Mouse (Mus musculus) cerebellum, adult 11 months (tissue): Measurements from ENCODE around the gene Gm49380.

Experiments used
- DNase-seq: peaks from one replicate; pipeline ENCODE4 v3.0.0; 2022

Gene Gm49380

DNA sequence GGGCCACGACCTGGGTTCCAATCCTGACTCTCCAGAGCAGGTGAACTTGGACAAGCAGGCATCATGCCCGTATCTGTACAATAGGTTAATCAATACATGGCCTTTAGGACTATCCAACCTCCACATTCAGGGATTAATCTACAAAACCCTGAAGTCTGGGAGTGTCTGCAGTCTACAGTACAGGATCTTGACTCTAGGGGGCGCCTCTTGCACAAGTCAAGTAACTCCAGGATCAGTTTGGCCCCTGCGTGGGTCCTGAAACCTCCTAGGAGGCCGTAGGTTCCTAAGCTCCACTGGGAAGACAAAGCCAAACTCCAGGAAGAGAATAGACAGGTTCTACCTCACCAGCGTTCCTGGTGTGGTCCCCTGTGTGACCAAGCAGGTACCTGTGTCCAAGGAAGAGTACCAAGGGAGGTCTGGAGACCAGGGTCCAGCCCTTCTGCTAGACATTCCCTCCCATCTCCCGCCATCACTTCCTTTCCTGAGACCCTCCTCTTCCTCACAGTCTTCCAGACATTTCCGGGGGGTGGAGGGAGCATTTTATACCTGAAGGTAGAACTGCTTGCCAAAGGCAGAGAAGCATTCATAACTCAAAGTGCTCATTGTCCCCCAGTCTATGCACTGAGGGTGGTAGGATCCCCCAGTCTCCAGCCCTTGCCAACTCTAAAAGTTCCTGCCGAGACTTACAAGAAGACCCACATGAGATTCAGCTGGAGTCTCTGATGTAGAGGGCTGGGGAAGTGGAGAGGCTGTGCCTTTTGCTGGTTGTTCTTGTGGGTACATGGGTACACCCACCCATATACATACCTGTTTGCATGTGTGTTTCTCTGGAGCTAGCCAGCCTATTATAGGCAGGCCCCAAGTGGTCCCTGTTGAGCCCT is 38.7 kb downstream of the Gm49380 start:
- peak; percentile 61 for DNase-seq

DNA sequence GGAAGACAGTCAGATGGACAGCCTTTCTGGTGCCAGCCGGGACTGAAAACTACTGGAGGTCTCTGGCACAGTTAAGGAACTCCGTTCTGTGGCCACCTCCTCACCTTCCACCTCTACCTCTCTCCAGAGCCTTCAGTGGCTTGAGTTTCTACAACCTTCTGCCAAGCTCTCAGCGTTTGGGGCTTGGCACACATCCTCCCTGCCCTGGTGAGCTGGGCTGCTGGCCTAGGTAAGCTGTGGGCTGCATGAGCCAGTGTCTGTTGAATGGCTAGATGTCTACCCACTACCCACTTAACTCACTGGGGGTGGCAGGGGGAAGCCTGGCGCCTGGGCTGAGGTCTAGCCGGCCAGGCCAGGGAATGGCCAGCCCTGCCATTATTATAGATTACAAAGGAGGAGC is 40.2 kb downstream of the Gm49380 start:
- peak; percentile 56 for DNase-seq

DNA sequence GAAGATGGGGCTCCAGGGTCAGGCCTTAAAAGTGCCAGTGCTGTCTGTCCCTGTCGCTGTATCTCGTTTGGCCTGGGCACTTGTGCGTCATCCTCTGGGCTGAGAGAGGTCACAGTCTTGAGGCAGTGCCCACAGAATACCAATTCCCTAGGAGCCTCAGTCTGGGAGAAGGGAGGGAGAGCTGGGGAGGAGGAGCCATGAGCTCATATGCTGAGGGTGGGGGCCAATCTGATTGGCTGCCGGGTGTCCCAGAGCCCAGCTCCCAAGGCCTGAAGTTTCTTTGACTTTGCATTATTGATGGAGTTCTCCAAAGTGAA is 40.7 kb downstream of the Gm49380 start:
- peak; percentile 36 for DNase-seq

DNA sequence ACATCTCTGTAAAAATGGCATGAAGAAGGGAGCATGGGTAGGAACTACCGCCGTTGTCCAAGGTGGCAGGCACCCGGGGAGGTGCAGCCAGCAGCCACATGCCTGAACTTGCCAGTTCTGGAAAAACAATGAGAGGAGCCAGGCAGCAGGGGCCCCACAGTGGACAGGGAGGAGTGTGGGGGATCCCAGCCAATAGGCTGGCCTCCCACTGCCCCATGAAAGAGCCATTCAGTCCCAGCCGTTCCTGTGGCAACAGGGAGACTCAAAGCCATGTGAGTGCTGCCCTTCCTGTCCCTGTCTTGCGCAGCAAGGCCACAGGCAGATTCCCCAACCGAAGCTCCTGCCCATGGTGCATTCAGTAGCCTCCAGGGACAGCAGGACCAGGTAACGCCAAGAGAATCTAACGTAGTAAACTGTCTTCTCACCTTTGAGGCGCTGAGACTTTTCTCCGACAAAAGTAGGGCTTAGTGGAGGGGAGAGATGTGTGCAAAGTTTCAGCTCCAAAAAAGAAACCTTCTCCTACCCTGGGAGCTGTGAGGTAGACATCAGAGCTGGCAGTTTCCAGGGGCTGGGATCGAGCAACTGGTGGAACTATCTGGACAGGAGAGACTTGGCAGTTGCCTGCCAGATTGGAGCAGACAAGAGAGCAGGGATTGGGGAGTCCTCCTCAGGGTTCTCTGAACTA is 41.2 kb downstream of the Gm49380 start:
- peak; percentile 40 for DNase-seq

DNA sequence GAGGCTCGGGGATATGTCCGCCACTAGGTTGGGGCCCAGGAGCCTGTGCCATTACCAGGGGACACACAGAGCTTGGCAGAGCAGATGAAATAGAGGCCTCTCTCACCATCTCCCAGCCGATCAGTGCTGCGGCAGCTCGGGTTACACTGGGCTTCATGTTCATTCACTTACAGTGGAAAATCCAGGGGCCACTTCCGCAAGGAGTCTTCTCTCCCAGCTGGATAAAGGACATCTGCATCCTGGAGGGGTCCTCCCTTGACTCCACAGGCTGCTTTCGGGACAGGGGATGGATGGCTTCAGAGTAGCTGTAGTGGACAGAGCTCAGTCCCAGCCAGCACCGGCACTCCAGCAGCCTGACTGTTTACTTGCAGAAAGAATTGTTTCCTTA is 42.5 kb downstream of the Gm49380 start:
- DNase-seq, result no peak

DNA sequence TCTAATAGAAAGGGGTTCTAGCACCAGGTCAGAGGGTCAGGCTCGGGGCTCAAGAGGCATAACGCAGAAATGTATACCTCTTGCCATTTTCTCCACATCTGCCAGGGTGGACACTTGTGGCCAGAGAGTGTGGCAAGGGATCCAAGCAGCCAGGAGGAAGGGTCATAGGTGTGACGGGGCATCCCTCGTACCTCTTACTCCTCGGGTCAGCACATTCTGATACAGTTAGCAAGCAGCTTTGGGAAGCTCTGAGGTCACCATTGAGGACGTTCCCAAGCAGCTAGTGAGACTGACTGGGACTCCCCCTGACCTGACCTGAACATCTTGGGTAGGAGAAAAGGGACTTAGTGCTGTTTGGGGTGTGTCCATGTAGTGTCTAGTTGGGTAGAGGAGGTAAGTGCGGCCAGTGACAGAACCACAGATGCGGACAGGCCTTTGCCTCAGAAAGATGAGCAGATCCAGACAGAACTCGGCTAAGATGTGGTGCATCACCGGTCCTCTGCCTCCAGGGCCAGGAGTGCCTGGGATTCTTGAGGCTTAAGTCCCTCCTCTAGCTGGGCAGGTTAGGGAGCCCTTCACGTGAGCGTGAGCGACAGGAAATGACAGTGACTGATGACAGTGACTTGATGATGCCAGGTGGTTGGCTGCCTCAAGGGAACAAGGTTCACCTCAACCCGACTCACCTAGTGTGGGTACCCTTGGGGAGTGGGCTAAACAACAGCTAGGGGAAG is 43.0 kb downstream of the Gm49380 start:
- peak; percentile 22 for DNase-seq

DNA sequence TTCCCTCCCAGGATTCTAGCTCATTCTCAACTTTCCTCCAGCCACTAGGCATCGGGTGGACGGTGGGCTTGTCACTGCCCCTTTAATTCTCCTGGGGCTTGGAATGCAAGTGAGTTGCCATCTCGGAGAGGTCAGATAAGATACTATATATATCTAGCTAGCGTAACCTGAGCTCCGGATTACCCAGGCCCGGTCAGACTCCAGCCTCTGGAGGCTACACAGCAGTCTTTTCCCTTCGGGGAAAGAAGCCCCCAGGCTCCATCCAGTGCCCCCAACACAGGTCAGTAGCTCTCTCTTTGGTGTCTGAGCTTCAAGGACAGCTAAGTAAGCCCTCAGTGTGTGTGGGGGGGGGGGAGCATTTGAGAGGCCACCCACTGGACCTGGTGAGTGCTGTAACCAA is 44.0 kb downstream of the Gm49380 start:
- DNase-seq, result peak; percentile 19

DNA sequence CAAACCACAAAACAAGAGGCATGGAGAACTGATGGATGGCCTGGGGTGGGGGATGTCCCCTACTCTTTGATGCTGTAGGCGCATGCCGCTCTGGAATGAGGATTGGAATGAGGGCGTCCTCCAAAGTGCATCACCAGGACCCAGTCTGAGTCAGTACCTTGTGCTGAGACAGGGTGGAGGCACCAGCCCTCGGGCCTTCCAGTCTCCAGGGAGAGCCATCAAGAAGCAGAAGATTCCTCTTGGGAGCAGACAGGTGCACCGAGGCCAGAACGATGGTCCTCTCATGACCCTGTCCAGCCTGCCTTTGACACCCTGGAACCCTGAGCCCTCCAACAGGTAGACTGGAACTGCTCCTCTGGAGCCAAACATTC is 45.4 kb downstream of the Gm49380 start:
- DNase-seq, result peak; percentile 31

DNA sequence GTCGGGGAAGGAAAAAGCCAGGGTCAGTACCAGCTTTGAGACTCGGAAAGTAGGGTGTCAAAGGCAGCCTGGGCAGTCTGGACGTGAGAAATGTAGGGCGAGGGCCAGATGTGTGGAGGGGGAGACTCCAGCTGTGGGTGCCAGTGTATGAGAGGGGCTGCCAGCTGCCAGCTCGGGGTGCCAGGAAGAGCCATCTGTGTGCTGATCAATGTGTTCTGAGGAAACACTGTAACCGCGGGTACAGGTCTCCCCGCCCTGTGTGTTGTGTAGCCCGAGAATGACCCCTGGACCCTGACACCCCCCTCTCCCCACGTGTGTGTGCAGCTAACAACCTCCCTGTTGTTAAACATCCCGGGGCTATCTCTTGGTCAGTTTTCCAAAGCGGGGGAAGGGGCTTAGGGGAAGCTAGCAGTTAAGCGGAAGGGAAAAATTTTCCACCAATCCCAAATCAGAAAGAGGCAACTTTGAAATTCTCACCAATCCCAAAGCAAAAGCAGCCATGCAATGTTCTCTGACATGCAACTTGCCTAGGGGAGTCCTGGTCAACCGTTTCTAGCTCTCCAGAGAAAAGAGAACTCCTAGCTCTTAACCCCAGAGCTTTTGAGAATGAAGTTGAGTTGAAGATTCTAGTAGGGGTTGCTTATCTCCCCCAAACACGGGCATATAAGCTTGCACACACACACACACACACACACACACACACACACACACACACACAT is 45.9 kb downstream of the Gm49380 start:
- DNase-seq, result no peak

DNA sequence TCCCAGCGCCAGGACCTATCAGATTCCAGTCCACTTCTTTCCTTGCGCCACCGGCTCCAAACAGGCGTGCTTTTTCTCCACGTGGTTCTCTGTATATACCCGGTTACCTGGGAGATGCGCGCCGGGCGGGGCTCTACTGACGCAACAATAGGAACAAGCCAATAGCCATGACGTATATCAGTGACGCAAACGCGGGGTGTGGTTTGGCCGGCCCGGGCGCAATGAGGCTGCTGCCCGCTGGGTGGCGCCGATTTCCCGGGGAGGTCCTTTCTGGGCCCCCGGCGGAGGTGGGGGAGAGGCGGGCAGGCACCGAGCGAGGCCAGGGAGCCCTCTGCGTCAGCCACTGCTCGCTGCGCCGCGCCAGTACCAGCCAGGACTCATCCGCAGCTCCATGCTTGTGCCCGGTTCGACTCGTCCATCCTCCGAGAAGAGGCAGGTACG is 46.5 kb downstream of the Gm49380 start, which contains the start of gene Usp2:
Gene Usp2, plus strand, starts transcription at position 237 of the 441 bp plus-strand sequence.
- peak; percentile 100 for DNase-seq

DNA sequence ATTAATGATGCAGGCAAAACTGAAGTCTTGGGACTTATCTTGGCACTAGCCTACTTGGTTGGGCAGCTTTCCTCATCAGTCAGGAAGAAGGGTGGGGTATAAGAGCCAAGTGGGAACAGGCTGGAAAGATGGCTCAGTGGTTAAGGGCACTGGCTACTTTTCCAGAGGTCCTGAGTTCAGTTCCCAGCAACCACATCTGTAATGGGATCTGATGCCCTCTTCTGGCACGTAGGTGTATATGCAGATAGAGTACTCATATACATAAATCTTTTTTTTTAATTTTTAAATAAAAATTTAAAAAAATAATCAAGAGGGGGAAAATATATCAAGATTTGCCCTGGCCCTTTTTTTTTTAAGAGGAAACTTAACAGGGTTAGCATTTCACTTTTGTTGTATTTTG is 48.1 kb downstream of the Gm49380 start:
- no peak for DNase-seq

DNA sequence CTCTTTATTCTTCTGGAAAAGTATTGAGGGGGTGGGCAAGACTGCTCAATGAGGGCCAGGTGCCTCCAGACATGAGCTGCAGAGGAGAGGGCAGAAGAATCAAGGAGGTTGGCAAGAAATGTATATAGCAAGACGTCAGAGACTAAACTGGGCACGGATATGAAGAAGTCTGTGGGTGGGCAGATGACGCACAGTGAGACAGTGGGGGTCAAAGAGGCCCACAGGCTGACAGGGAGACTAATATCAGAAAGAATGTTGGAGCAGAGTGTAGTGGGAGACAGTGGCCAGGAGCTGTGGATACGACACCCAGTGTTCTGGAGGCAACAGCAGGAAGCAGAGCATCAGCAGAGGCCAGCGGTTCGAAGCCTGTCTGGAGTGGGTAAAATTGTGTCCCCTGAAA is 54.7 kb downstream of the Gm49380 start:
- no peak for DNase-seq

DNA sequence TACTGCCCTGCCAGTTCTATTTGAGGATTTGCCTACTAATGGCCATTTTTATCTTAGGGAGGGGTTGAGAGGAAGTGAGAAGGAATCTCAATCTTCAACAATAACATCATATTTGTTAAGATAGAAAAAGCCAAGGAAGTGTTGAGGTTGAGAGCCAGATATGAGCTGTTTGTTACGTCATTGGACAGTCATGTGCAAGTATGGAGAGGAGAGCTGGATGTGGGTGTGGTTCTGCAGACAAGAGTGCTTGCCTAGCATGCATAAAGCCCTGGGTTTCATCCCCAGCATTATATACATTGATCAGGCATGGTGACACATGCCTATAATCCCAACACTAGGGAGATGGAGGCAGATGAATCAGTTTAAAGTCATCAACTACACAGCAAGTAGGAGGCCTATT is 59.4 kb downstream of the Gm49380 start:
- no peak for DNase-seq

DNA sequence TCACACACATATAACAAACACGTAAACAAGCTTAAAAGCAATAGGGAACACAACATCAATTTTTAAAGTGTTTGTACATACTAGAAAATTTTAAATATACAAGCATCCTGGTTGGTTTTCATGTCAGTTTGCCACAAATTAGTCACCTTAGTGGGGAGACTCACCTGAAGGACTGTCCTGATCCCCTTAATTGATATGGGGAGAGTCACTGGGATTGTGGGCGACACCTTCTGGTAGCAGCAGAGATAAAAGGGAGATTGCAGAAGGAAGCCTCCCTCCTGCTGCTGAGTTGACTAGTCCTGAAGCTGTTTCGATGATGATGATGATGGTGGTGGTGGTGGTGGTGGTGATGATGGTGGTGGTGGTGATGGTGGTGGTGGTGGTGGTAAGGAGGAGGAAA is 60.4 kb downstream of the Gm49380 start:
- DNase-seq, result no peak

DNA sequence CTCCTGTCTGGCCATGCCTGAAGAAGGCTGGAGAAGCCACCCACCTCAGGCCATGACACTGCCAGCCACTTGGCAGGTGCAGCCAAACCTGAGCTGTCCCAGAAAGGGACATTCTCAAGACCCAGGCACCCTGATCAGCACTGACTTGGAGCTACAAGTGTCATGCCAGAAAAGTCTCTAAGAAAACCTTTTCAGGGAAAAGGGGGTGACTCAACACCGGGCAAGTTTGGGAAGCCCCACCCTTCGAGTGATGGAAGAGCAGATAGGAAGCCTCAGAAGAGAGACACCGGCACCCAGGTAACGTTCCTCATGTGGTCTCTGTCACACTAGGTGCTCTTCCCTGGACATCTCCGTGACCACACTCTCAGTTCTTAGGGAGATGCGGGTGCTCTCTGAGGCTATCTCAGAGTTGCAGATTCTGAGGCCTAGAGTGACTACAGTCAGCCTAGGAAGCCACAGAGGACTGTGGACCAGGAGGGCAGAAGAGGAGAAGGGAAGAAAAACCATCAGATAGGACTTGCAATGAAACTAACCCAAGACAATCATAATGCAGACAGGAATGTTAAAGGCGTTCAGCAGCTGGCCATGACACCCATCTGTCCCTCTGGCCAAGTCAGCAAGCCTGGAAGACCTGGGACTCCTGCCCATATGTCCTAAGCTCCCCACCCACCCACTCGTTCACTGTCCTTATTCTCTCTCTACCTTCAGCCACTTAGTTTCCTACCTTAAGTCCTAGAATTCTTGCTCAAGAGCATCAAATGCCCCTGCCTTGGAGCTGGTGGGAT is 63.7 kb downstream of the Gm49380 start:
- DNase-seq, result no peak

DNA sequence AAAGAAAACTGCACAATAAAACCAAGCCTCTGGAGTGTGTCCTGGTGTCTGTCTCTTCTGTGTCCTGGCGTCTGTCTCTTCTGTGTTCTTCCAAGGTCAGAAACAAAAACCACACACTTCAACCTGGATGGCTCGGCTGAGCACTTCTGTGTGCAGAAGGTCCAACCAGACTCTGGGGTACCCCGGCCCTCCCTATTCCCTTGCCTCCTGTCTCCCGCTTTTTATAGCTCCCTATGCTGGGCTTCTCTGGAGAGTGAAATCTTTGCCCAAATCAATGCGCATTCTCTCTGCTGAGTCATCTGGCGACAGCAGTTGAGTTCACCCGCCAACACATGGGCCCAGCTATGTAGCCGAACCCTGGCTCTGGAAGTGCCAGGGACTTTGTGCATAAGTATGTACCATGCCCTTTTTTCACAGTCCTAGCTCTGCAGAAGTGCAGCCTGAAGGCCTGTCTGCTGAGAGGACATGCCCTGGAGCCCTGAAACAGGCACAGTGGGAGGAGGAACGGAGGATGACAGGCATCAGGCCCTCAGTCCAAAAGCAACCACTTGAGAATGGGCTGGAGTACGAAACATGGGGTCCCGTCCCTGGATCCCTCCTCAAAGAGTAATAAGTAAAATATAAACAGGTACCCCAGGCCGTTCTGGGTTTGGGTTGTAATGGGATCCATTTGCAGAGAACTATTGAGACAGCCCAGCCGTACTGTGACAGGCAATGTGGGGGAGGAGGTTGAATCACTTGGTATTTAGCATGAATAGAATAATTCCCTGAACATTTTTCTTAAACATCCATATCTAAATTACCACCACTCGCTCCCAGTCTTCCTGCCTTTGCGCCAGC is 64.5 kb downstream of the Gm49380 start:
- DNase-seq, result peak; percentile 87

DNA sequence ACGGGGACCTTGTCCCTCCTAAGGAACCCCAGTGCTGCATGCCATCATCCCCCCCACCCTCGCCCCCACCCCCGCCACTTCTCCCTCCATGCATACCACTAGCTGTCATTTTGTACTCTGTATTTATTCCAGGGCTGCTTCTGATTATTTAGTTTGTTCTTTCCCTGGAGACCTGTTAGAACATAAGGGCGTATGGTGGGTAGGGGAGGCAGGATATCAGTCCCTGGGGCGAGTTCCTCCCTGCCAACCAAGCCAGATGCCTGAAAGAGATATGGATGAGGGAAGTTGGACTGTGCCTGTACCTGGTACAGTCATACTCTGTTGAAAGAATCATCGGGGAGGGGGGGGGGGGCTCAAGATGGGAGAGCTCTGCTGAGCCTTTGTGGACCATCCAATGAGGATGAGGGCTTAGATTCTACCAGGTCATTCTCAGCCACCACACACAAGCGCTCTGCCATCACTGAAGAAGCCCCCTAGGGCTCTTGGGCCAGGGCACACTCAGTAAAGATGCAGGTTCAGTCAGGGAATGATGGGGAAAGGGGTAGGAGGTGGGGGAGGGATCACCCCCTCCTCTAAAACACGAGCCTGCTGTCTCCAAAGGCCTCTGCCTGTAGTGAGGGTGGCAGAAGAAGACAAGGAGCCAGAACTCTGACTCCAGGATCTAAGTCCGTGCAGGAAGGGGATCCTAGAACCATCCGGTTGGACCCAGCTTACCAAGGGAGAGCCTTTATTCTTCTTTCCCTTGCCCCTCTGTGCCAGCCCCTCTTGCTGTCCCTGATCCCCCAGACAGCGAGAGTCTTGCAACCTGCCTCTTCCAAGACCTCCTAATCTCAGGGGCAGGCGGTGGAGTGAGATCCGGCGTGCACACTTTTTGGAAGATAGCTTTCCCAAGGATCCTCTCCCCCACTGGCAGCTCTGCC is 65.5 kb downstream of the Gm49380 start:
- peak; percentile 84 for DNase-seq

DNA sequence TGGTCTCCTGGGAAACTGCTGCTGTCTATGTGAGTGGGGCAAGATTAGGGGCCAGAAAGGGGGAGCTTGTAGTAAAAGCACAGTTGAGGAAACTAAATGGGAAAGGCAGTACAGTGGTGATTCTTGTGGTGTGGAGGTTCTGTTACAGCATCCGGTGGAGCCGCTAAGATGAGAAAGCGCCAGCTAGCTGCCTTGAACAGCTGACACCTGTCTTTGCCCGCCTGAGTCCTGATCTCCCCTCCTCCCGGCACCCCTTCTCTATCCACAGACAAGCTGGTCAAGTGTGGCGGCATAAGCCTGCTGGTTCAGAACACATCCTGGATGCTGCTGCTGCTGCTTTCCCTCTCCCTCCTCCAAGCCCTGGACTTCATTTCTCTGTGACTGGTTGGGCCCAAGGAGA is 66.2 kb downstream of the Gm49380 start:
- no peak for DNase-seq

DNA sequence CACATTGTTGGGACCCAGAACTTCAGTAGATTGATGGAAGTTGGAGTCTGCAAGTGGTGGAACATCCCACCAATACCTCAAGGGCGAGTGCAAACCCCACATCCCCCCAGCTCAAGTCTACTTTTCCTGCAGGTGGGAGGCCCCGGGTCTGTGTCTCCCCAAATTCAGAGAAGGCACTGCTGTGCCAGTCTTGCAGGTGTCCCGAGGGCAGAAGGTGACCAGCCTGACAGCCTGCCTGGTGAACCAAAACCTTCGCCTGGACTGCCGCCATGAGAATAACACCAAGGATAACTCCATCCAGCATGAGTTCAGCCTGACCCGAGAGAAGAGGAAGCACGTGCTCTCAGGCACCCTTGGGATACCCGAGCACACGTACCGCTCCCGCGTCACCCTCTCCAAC is 66.9 kb downstream of the Gm49380 start:
- DNase-seq, result no peak

DNA sequence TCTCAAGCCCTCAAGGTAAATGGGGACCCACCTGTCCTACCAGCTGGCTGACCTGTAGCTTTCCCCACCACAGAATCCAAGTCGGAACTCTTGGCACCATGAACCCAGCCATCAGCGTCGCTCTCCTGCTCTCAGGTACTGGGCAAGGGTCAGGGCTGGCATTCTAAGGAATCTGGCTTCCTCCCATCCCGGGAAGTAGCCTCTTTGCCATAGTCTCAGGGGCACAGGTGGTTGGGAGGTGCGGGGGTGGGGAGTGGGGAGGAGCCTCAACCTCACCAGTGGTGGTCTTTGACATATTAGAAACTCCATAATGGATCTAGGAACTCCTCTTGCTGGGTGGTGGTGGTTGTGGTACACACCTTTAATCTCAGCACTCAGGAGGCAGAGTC is 67.4 kb downstream of the Gm49380 start:
- DNase-seq, result no peak
